Mouse (Mus musculus): ENCODE data around the gene Acad10.

Gene Acad10

DNA sequence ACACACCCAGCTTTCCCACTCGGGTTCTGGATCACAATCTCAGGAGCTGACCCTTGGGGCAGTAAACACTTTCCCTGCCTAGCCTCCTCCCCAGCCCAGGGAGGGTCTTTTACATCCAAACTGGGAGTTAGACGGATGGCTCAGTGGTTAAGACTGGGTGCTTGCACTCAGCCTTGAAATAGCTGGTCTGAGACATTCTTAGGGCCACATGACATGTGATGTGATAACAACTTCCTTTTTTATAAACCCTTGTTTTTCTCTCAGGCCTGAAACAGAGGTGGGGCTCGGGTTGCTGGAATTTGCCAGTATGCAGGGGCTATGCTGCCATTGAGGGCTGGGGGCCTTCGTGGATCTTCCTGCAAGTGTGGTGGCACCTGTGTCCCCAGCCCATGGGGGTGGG lies 63.0 kb downstream of the Acad10 start:
- no peak for DNase-seq (ENCODE audit: low spot score)

DNA sequence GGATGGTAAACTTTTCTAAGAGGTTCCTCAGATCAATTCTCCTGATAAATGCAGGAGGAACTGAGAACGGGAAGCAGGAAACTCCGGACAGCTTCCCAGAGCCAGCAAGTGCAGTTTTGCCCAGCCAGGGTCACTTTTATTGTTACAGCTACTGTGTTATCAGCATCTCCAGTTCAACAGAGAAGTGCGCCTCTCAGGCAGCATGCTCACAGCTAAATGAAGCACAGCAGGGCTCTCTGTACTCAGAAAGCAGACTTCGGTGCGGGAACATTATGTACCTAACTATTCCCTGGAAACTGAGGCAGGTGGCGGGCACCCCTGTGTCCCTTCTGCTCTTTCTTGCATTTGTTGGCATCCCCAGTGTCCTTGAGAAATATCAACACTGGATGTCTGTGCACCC lies 64.1 kb downstream of the Acad10 start:
- DNase-seq (ENCODE audit: low spot score), result no peak

DNA sequence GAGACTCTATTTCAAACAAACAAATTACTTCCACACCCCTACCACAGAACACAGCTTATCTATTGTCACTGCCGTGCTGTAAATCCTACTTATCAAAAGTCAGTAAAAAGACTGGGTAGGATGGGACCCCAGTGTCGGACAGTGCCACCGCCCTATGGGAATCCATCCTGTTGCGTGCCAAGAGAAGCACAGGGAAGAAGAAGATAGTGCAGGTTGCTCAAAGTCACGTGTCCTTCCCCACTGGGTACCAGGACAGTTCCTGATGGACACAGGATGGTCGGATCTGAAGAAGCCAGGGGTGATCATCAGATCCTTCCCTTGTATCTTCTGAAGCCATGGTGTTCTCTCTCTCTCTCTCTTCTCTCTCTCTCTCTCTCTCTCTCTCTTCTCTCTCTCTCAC lies 64.6 kb downstream of the Acad10 start:
- no peak for DNase-seq (ENCODE audit: low spot score)

DNA sequence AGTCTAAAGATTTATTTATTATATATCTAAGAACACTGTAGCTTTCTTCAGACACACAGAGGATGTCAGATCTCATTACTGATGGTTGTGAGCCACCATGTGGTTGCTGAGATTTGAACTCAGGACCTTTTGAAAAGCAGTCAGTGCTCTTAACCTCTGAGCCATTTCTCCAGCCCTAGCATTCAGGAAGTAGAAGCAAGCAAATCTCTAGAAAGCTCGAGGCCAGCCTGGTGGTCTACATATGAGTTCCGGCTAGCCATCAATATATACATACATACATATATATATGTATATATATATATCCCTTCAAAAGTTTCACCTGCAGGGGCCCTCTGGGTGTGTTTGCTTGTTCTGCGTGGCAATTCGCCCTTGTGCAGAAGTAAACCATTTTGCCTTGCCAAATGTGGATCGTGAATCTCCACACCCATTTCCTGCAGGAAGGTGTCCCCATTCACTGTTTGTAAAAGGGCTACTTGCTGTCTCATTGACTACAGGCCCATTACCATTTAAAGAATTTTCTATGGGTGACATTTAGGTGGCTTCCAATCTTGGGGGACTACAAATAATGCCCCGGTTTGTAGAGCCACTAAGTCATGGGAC lies 65.5 kb downstream of the Acad10 start:
- no peak for DNase-seq (ENCODE audit: low spot score)

DNA sequence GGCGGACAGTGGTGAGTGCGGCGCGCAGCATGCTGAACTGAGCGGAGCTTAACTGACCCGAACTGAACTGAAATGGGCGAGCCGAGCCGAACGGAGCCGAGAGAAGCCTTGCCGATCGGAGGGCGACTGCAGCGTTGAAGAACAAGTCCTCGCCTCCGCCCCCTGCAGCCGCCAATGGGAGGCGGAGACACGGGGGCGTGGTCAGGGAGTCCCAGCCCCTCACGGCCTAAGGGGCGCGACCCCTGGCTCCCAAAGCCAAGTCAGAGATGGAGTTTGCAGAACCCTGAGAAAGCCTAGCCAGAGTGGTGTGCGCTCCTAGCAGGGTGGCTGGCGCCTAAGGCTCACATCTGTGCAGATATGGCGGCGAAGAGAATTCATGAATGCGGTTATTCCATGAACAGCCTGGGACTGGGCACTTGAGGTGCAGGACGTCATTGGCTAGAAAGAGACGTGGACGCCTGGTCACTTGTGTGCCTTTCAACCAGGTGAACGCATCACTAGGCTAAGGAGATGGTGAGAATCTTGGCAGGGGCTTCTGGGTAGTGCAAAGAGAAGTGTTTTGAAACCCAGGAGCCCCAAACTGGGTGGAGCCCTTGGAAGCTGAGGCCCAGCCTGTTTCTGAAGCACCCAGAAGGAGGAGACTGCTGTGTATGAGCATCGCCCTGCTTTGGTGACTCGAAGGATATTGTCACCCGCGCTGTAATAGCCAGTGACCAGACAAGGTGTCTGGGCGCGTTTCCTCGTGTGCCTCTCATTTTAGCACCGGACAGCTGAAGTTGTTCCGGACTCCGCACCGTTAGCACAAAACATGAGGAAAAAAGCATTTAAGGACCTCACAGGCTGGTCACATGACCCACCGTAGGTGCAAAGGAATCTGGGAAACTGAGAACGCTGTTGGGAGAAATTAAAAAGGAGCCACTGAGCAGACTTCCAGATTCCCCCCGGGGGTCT lies 66.6 kb downstream of the Acad10 start, which contains the start of gene Aldh2:
Aldh2 (minus strand) TSS at position 374 of the 951 bp plus-strand sequence.
- DNase-seq (ENCODE audit: low spot score), result peak; percentile 88

DNA sequence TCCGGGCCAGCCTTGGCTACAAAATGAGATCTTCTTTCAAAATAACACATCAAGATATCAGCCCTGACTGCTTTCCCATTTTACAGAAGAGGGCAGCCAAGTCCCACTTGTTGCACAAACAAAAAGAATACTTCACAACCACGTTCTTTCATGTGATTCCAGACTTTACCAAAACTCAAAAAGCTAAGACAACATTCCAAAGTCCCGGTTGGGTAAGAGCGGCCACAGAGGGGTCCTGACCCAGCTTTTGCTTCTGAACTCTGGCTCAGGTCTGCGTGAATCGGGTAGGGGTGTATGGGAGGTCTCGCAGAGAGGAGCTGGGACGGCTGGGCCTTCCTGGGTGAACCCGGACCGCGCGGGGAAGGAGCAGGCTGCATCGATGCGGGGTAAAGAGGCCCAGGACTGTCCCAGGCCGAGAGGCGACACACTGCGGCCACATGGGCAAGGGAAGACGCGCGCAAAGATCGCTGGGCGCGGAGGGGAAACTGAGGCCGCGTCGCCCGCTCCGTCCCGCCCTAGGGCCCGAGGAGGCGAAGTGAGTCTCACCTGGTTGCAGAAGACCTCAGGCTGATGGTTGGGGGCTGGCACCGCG lies 67.4 kb downstream of the Acad10 start:
- DNase-seq (ENCODE audit: low spot score), result peak; percentile 44

DNA sequence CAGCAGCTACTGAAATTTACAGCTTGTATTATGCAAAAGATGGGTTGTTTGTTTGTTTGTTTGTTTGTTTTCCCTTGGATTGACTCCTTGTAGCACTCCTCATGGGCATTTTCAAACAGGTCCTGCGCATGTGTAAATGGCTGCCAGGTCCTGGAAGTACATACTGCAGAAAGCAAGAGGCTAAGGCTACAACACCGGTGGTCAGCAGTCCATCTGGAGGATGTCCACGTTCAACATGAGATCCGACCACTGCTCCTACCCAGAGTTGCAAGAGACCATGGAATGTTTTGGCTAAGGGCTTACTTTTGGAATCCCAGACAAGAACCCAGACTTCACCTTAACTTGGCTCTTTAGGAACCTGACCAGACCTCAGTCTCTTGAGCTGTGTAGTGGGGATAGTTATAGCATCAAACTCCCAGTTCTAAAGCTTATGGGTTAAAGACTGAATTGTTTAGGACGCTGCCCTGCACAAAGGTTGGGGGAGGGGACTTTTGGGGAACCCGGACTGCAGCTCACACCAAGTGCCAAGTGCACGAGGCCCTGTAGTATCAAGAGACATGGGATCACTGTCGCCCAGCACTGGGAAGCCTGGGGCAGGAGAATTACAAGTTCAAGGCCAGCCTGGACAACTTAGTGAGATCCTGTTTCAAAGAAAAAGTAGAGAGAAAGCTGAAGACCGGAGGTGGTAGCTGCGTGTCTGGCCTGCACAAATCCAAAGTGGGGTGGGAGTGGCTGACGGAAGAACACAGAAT lies 68.1 kb downstream of the Acad10 start:
- no peak for DNase-seq (ENCODE audit: low spot score)

DNA sequence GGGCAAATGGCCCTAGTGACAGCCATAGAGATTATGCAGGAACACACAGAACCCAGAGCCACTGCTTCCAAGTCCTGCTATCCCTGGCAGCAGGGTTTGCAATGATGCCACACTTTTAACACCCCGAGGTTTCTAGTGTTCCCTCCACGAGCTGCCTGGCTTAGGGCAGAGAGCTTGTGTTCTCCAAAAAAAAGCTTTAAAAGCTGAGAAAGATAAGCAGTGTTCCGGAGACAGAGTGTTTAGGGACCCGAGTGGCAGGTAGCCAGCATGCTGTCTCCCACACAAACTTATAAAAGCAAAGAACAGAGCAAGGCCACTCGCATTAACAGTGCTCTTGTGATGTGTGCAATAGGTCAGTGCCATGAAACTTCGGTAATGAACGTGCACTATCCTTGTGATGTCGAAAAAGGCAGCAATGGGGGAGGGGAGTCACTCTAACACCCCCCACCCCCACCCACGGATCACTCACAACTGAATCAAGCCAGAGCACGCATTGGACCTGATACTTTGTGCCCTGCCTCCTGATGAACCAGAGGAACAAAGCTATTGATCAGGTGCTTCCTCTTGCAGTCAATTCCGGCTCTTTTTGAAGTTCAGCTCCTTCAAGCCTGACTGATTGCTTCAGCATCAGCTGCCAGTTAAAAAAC lies 68.8 kb downstream of the Acad10 start:
- no peak for DNase-seq (ENCODE audit: low spot score)

DNA sequence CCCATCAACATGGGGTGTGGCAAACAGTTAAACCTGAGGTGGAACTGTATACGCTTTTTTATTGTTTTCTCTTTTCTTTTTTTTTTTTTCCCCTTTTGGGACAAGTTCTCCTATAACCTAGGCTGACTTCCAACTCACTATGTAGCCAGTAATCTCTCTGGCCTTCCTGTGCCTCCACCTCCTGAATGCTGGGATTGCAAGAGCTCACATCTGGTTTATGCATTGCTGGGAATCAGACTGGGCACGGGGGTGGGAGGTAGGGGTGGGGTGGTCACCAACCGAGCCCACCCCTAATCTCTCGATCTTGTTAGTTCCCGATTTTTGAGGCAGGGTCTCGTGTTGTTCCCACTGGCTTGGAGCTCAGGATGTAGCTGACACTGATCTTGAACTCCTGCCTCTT lies 70.4 kb downstream of the Acad10 start:
- no peak for DNase-seq (ENCODE audit: low spot score)

DNA sequence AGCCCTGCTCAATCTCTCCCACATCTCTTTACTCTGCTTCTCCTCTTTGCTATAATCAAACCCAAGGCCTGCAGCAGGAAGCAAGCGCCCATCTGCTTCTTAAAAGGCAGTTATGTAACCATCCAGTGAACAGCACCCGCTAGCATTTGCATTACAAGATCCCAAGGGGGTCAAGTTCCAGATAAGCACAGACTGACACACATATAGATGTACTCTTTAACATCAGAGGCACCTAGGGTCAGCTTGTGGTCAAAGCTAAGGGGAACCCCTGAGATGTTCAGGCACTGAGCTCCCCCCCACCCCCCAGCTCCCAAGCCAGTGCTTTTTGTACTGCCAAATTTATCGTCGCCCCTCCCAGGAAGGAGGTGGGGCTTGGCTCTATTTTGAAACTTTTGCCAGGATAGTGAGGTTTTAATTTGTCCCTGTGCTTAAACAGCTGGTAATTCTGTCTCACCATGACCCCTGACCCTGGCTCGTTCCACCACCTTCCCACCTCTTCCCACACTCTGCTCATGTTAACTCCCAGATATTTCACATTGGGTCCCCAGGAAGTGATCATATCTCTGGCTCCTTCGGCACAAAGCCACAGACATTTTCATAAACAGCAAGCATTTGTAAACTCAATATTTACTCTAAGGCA lies 73.8 kb downstream of the Acad10 start:
- no peak for DNase-seq (ENCODE audit: low spot score)

DNA sequence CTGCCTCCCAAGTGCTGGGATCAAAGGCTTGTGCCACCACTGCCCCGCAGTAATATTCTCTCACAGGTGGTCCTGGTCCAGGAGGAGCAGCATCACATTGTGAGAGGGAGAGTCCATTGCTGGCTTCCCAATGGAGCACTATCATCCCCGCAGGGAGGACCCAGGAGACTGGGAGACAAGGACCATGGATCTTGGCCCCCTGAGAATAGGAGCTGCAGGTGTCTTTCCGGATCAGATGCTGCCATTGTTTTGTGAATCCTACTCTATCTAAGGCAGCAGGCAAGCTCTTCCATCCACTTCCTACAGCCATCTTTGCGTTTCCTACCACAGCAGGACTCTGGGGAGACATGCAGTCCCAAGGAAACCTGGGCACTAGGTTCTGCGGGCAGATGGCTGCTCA lies 74.6 kb downstream of the Acad10 start:
- DNase-seq (ENCODE audit: low spot score), result no peak

DNA sequence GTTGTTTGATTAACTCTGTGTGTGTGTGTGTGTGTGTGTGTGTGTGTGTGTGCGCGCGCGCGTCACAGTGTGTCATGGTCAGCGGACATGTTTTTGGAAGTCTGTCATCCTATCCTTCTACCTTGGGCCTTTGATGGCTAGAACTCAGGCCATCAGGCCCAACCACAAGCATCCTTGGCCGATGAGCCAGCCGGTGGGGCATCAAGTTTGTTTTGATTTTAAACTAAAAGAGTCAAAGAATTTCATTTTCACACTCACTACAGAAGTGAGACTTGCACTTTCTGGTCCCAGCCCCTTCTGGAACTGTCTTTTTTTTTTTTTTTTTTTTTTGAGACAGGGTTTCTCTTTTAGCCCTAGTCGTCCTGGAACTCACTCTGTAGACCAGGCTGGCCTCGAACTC lies 75.3 kb downstream of the Acad10 start:
- no peak for DNase-seq (ENCODE audit: low spot score)

DNA sequence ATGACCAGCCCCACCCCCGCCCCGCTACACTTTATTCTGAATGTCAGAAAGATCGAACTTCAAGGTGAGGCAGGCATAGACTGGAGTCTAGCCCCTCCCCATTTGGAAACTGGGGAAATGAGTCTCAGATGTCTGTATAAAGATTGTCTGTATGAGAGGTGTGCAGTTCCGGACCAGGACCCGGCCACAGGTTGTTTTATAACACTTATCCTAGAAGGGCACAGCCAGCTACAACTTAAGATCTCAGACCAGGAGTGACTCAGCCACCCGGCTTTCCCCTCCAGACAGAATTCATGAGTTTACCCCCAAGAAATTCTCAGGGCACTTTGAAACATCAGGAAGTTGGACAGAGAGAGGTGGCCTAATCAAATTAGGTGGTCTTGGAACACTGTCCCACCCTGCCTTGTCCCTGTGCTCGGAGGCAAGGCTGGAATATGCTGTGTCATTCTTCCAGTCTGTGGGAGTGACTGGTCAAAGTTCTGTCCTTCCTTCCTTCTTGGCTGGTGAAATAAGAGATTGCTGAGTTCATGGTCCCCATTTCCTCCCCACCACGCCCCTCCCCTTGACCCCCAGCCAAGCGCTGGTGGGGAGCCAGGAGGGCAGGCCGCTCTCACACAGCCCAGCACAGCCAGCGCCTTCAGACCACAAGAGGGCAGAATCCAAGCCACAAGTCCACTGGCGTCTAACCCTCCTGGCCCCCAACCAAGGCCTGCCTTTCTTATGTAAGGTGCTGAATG lies 76.4 kb downstream of the Acad10 start:
- DNase-seq (ENCODE audit: low spot score), result peak; percentile 88

DNA sequence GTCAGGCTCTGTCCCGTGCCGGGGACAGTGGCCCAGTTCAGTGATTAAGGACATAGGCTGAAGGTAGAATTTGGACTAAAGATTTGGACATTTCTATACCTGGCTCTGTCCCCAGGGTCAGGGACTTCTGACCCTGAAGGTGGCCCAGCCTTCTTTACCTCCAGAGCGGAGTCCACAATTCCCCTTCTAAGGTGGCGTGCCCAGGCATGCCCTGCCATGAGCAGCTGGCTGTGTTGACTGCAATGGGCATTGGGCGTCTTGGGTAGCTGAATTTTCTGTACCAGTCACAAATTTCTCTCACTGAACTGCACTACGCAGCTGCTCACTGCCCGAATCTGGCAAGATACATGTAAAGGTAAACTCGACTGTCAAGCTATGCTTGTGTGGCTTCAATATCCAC lies 78.4 kb downstream of the Acad10 start:
- DNase-seq (ENCODE audit: low spot score), result no peak

DNA sequence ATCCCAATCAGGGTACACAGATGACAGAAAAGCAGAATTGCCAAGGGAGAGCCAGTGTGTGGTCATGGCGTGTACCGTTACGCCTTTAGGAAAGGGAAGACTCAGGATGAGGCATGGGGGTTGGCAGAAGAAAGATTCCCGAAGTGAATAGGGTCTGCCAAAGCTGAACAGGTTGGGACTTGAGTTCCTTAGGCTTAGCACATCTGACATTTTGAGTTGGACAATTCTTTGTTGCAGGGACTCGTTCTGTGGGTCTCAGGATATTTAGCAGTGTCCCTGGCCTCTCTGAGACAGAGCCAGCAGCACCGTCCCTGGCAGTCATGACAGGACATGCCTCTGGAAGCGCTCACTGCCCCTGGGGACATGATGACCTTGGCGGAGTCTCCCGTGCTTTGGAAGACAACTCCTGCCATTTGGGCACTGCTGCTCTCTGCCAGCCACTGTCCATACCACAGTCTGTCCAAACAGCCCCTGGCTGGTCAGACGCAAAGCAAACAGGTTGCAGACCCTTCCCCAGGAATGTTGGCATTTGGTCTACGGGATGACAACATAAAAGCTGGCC lies 83.3 kb downstream of the Acad10 start:
- DNase-seq (ENCODE audit: low spot score), result no peak

DNA sequence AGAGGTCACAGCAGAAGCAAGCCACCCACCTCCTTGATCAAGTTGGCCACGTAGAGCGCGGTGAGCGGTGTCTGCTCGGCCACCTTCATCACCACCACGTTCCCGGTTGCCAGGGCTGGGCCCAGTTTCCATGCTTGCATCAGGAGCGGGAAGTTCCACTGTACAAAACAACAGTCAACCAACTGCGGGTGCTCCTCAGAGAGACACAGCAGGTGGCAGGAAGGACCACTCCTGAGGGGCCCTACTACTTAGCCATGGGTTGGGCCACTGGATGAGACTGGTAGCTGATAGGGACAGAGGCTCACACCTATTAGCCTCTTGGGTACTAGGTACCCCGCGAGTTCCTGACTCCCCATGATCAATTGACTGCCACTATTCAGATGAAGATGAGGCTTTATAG lies 84.4 kb downstream of the Acad10 start:
- DNase-seq (ENCODE audit: low spot score), result no peak

DNA sequence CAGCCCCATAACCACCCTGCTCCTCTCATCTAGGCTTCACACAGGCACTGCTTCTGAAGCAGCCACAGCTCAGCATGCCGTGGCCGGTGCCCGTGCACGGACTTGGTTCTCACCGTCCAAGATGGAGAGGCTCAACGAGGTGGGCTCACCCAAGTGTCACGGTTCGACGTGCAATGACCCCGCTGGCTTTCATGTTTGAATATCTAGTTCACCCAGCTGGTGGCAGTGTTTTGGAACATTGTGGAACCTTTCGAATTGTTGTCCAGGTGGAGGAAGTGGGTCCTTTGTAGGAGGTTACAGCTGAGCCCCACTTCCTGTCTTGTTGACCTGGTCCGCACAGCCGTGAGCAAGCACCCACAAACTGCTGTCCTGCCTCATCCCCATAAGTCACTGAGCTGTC lies 86.2 kb downstream of the Acad10 start:
- no peak for DNase-seq (ENCODE audit: low spot score)
